Mouse (Mus musculus) liver, embryonic 14.5 days (tissue): Measurements from ENCODE around the gene Zfp618. TPM values are rescaled to one million over a fixed set of nuclear protein-coding genes. Genes with fewer than 3 reads are reported as not detected.

Experiments
- ATAC-seq: fragments of 200-750 bp; cut with Nextera tagmentation; 2 replicates; pipeline ENCODE4 v1.8.0; 2017; ENCODE audit warnings: moderate number of reproducible peaks, mild to moderate bottlenecking, moderate library complexity; ENCODE audit not compliant: insufficient read depth
- DNase-seq, 3 experiments: peaks; one replicate each; pipeline ENCODE4 v3.0.0-alpha.2; 2012 to 2013; ENCODE audit warnings: low read depth in 3 of 3, low spot score in 3 of 3
- H3K27ac ChIP-seq: fragments of 300-500 bp; sonication (generic); 2 replicates; pipeline ENCODE4 v1.5.1; 2014; ENCODE audit warnings: moderate library complexity, mild to moderate bottlenecking, control low read depth, inconsistent platforms
- H3K27me3 ChIP-seq: fragments of 300-500 bp; sonication (generic); 2 replicates; pipeline ENCODE4 v1.6.1; 2014; ENCODE audit warnings: mild to moderate bottlenecking, low read length, moderate library complexity; ENCODE audit not compliant: control insufficient read depth, insufficient read depth
- H3K36me3 ChIP-seq: fragments of 300-500 bp; sonication (generic); replicated peaks from 2 replicates; pipeline ENCODE4 v1.6.1; 2014; ENCODE audit warnings: low read depth; ENCODE audit not compliant: control insufficient read depth, insufficient read depth
- H3K4me1 ChIP-seq, 2 experiments: fragments of 200-500 bp in 1 of 2; fragments of 300-500 bp in 1 of 2; sonication (generic) in 1 of 2; replicated peaks; 2 replicates each; pipeline ENCODE4 v1.6.1; 2012 to 2014; ENCODE audit warnings: antibody characterized with exemption in 1 of 2, inconsistent platforms in 1 of 2, low read length in 1 of 2; ENCODE audit not compliant: control insufficient read depth in 2 of 2, insufficient read depth in 2 of 2
- H3K4me2 ChIP-seq: fragments of 300-500 bp; sonication (generic); 2 replicates; pipeline ENCODE4 v1.6.1; 2014; ENCODE audit warnings: low read depth, mild to moderate bottlenecking, control low read depth, moderate library complexity
- H3K4me3 ChIP-seq, 2 experiments: fragments of 200-500 bp in 1 of 2; fragments of 300-500 bp in 1 of 2; sonication (generic) in 1 of 2; 2 replicates each; pipeline ENCODE4 v1.5.1; 2012 to 2014; ENCODE audit warnings: low read depth in 2 of 2, low read length in 2 of 2, mild to moderate bottlenecking in 2 of 2, control low read depth in 1 of 2, inconsistent platforms in 1 of 2, moderate library complexity in 1 of 2; ENCODE audit not compliant: insufficient read depth in 1 of 2
- H3K9ac ChIP-seq: fragments of 300-500 bp; sonication (generic); replicated peaks from 2 replicates; pipeline ENCODE4 v1.6.1; 2014; ENCODE audit warnings: mild to moderate bottlenecking, control low read depth, moderate library complexity
- H3K9me3 ChIP-seq: fragments of 300-500 bp; sonication (generic); 2 replicates; pipeline ENCODE4 v1.6.1; 2016; ENCODE audit warnings: low read length, mixed read lengths; ENCODE audit not compliant: control insufficient read depth
- CTCF ChIP-seq: IDR thresholded peaks from 2 replicates; pipeline ENCODE4 v1.5.1; 2016; ENCODE audit warnings: antibody characterized with exemption, low read depth, control low read depth
- EP300 ChIP-seq: IDR thresholded peaks from 2 replicates; pipeline ENCODE4 v1.6.1; 2016; ENCODE audit warnings: antibody characterized with exemption, low read depth
- WGBS: fragments of 180-500 bp; shearing (Covaris S2); extraction: QIAGEN DNeasy Blood & Tissue Kit; methylation state at CpG from one replicate; pipeline ENCODE4 v1.1.7; 2014; ENCODE audit not compliant: insufficient replicate concordance; 5-methylcytosine and 5-hydroxymethylcytosine counted together
- polyA plus RNA-seq, 2 experiments: library from polyadenylated mRNA; depleted of rRNA in 1 of 2; stranded (reverse) in 1 of 2; unstranded in 1 of 2; fragments of >200 nt; fragmentation: Nextera tagmentation in 1 of 2; extraction: Ambion mirVana in 1 of 2; gene quantifications; 2 replicates each; pipeline versions ENCODE4 v1.2.1 to v1.2.3; 2012 to 2014

Gene Zfp618
- polyA plus RNA-seq, 2 experiments = 1.5 TPM

DNA sequence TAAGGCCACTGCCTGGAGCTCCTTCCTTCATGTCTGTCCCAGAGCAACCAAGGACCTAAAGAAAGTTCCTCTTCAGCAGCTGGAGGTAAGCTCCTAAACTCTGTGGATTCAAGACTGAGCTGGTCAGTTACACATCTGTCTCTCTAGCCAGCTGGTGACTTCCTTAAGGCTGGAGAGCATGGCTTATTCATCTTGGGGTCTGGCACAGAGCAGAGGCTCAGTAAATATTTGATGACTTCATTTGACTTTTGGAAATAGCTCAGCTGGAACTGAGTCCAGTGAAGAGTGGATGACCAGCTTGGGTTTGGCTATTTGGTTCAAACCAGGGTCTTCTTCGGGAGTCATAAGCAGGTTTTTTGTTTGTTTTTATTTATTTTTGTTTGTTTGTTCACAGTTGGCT lies 6.6 kb downstream of the Zfp618 start:
- H3K36me3 ChIP-seq = no peaks in the 10 kb centered on the region
- ATAC-seq = no peak
- no peaks in the 10 kb centered on the region for H3K9me3 ChIP-seq
- H3K27ac ChIP-seq = no peak overlapping the region
- 59% methylated on average over 1 of the region's 1 CpGs for WGBS
- no peak for DNase-seq
- no peak overlapping the region for H3K4me3 ChIP-seq
- H3K4me2 ChIP-seq = no peak overlapping the region
- peaks cover 0 to 16% of the 10 kb centered on the region in 2 experiments; a peak in 1 of 4 replicates for H3K4me1 ChIP-seq
- no peaks in the 10 kb centered on the region for H3K27me3 ChIP-seq
- no peak for TF ChIP-seq CTCF
- no peak for TF ChIP-seq EP300
- no peak overlapping the region for H3K9ac ChIP-seq

- no peak overlapping the region for H3K4me3 ChIP-seq
- no peaks in the 10 kb centered on the region for H3K27me3 ChIP-seq
- no peak overlapping the region for H3K27ac ChIP-seq
- H3K9ac ChIP-seq = no peak overlapping the region
- peaks cover 0 to 16% of the 10 kb centered on the region in 2 experiments; a peak in 1 of 4 replicates for H3K4me1 ChIP-seq
- WGBS = 58% methylated on average over 3 of the region's 3 CpGs
- ATAC-seq (no peak), DNase-seq (no peak)
- H3K4me2 ChIP-seq = no peak overlapping the region
- TF ChIP-seq CTCF (no peak), EP300 (no peak)
- H3K9me3 ChIP-seq = no peaks in the 10 kb centered on the region
- no peaks in the 10 kb centered on the region for H3K36me3 ChIP-seq
Measured at GRCm38 (mm10) chr4:62973086-62973485, 7.7 kb downstream of the Zfp618 start.

GRCm38 (mm10) chr4:62974901-62975300 lies 9.5 kb downstream of the Zfp618 start:
- Histone ChIP-seq H3K27me3 (no peaks in the 10 kb centered on the region), H3K4me3 (no peak overlapping the region), H3K27ac (no peak overlapping the region), H3K4me2 (no peak overlapping the region), H3K4me1 (peaks cover 0 to 9% of the 10 kb centered on the region in 2 experiments; a peak in 1 of 4 replicates), H3K36me3 (no peaks in the 10 kb centered on the region), H3K9ac (no peak overlapping the region), H3K9me3 (no peaks in the 10 kb centered on the region)
- TF ChIP-seq CTCF (no peak), EP300 (no peak)
- DNase-seq (no peak), ATAC-seq (no peak)
- WGBS = 58% methylated on average over 2 of the region's 2 CpGs

GRCm38 (mm10) chr4:62975541-62975940 lies 10.2 kb downstream of the Zfp618 start:
- ATAC-seq = no peak

GRCm38 (mm10) chr4:62977454-62977853 lies 12.1 kb downstream of the Zfp618 start:
- TF ChIP-seq CTCF (no peak), EP300 (no peak)
- Histone ChIP-seq H3K27ac (no peak overlapping the region), H3K4me2 (no peak overlapping the region), H3K9me3 (no peaks in the 10 kb centered on the region), H3K4me3 (no peak overlapping the region), H3K9ac (no peak overlapping the region), H3K4me1 (peaks cover 0 to 3% of the 10 kb centered on the region in 2 experiments; a peak in 1 of 4 replicates), H3K36me3 (no peaks in the 10 kb centered on the region), H3K27me3 (no peaks in the 10 kb centered on the region)
- DNase-seq = no peak
- ATAC-seq = no peak
- WGBS = 62% methylated on average over 6 of the region's 6 CpGs

More at GRCm38 (mm10) chr4:62975541-62975940, 10.2 kb downstream of the Zfp618 start:
- H3K36me3 ChIP-seq = no peaks in the 10 kb centered on the region
- no peak overlapping the region for H3K27ac ChIP-seq
- no peaks in the 10 kb centered on the region for H3K27me3 ChIP-seq
- no peak for DNase-seq
- no peak overlapping the region for H3K4me2 ChIP-seq
- TF ChIP-seq EP300 (no peak), CTCF (no peak)
- H3K4me3 ChIP-seq = no peak overlapping the region
- H3K9ac ChIP-seq = no peak overlapping the region
- H3K4me1 ChIP-seq = peaks cover 0 to 9% of the 10 kb centered on the region in 2 experiments; a peak in 1 of 4 replicates
- no peaks in the 10 kb centered on the region for H3K9me3 ChIP-seq
- 62% methylated on average over 6 of the region's 6 CpGs for WGBS
